Mouse (Mus musculus) adrenal gland, postnatal 4 days (tissue): ENCODE measurements around the gene Gata1. TPM values are rescaled to one million over a fixed set of nuclear protein-coding genes. Genes with fewer than 3 reads are reported as not detected.

ENCODE experiments used
- total RNA-seq, 2 experiments: library from RNA; stranded (reverse); gene quantifications; 2 replicates each; pipeline ENCODE4 v1.2.3; 2021

Gene Gata1
- total RNA-seq, 2 experiments from 2014 or later = 2.0 to 3.4 TPM

Other genes with a start within 250 kb of the Gata1 start
- 10 to 100 TPM; 15.5 to 16.0 TPM for gene Praf2, start 249.6 kb downstream of the Gata1 start, total RNA-seq
- gene Ccdc120, start 227.2 kb downstream of the Gata1 start, total RNA-seq = 10 to 100 TPM in 1 of 2 experiments, 1 to 10 TPM in 1; 9.0 to 10.8 TPM
- 10 to 100 TPM; 39.9 to 41.0 TPM for gene Tfe3, start 215.5 kb downstream of the Gata1 start, total RNA-seq
- 10 to 100 TPM; 52.0 to 64.8 TPM for gene Gripap1, start 188.3 kb downstream of the Gata1 start, total RNA-seq
- gene Kcnd1, start 155.8 kb downstream of the Gata1 start, total RNA-seq = 1 to 10 TPM; 2.2 to 3.6 TPM
- gene Otud5, start 136.7 kb downstream of the Gata1 start, total RNA-seq = 10 to 100 TPM; 73.4 to 86.3 TPM
- 1 to 10 TPM; 8.1 to 9.5 TPM for gene Pim2, start 99.8 kb downstream of the Gata1 start, total RNA-seq
- 10 to 100 TPM; 38.7 to 42.9 TPM for gene Slc35a2, start 94.0 kb downstream of the Gata1 start, total RNA-seq
- gene Pqbp1, start 78.8 kb downstream of the Gata1 start, total RNA-seq = 100 to 1,000 TPM; 108 to 111 TPM
- 100 to 1,000 TPM in 1 of 2 experiments, 10 to 100 TPM in 1; 95.7 to 101 TPM for gene Timm17b, start 78.7 kb downstream of the Gata1 start, total RNA-seq
- not detected for gene Gm10491, start 70.2 kb downstream of the Gata1 start, total RNA-seq
- gene Gm10490, start 68.5 kb downstream of the Gata1 start, total RNA-seq = not detected
- gene Pcsk1n, start 58.2 kb downstream of the Gata1 start, total RNA-seq = 10 to 100 TPM; 63.6 to 65.7 TPM
- gene Eras, start 49.5 kb downstream of the Gata1 start, total RNA-seq = not detected
- 10 to 100 TPM; 29.9 to 38.9 TPM for gene Hdac6, start 30.2 kb downstream of the Gata1 start, total RNA-seq
- gene Glod5, start 40.4 kb upstream of the Gata1 start, total RNA-seq = 1 to 10 TPM in 1 of 2 experiments, not detected in 1; 1.1 TPM
- 10 to 100 TPM; 28.9 to 30.0 TPM for gene Suv39h1, start 96.7 kb upstream of the Gata1 start, total RNA-seq
- gene Was, start 112.4 kb upstream of the Gata1 start, total RNA-seq = 1 to 10 TPM; 3.1 to 3.3 TPM
- 10 to 100 TPM; 68.3 to 76.5 TPM for gene Wdr13, start 154.8 kb upstream of the Gata1 start, total RNA-seq
- 100 to 1,000 TPM; 391 to 494 TPM for gene Rbm3, start 167.8 kb upstream of the Gata1 start, total RNA-seq
- gene Tbc1d25, start 198.1 kb upstream of the Gata1 start, total RNA-seq = 1 to 10 TPM; 7.6 to 8.2 TPM
- gene Ebp, start 215.4 kb upstream of the Gata1 start, total RNA-seq = 10 to 100 TPM; 42.7 to 47.8 TPM
- gene Porcn, start 228.5 kb upstream of the Gata1 start, total RNA-seq = 1 to 10 TPM; 7.6 to 8.0 TPM